Mouse (Mus musculus) heart, postnatal 10 days (tissue): ENCODE results near the gene Klhl30. TPM values are rescaled to one million over a fixed set of nuclear protein-coding genes. Genes with fewer than 3 reads are reported as not detected.

ENCODE experiments used
- total RNA-seq, 2 experiments: library from RNA; stranded (reverse); gene quantifications; 2 replicates each; pipeline ENCODE4 v1.2.3; 2021

The Klhl30 gene
- total RNA-seq, 2 experiments from 2014 or later, result 42.8 to 60.1 TPM

Other genes with a start within 250 kb of the Klhl30 start
- under 1 TPM; 0.45 to 0.50 TPM for gene Rbm44, start 205.9 kb upstream of the Klhl30 start, total RNA-seq
- 10 to 100 TPM; 20.0 to 20.2 TPM for gene Ramp1, start 171.2 kb upstream of the Klhl30 start, total RNA-seq
- 10 to 100 TPM; 54.8 to 60.2 TPM for gene Ube2f, start 100.7 kb upstream of the Klhl30 start, total RNA-seq
- gene Scly, start 52.7 kb upstream of the Klhl30 start, total RNA-seq, result 10 to 100 TPM; 13.7 TPM
- under 1 TPM in 1 of 2 experiments, not detected in 1; 0.10 TPM for gene Espnl, start 28.9 kb upstream of the Klhl30 start, total RNA-seq
- gene Erfe, start 15.4 kb downstream of the Klhl30 start, total RNA-seq, result under 1 TPM; 0.32 to 0.45 TPM
- gene Ilkap, start 47.8 kb downstream of the Klhl30 start, total RNA-seq, result 10 to 100 TPM; 48.5 to 54.9 TPM
- gene Hes6, start 63.0 kb downstream of the Klhl30 start, total RNA-seq, result 10 to 100 TPM; 22.2 to 25.0 TPM
- 10 to 100 TPM in 1 of 2 experiments, 1 to 10 TPM in 1; 7.5 to 21.1 TPM for gene Per2, start 108.3 kb downstream of the Klhl30 start, total RNA-seq
- gene Traf3ip1, start 143.6 kb downstream of the Klhl30 start, total RNA-seq, result 1 to 10 TPM; 4.4 to 5.3 TPM
- 10 to 100 TPM; 17.6 to 19.4 TPM for gene Asb1, start 189.5 kb downstream of the Klhl30 start, total RNA-seq